Mouse (Mus musculus) neural tube, embryonic 11.5 days (tissue): Measurements from ENCODE around the gene Serpina3k. TPM values are rescaled to one million over a fixed set of nuclear protein-coding genes. Genes with fewer than 3 reads are reported as not detected.
"Not testable (repeated sequence)": the region's sequence is repeated elsewhere in the genome, so short reads cannot be mapped to it uniquely, and the experiment has no call there.

Experiments used
- ATAC-seq: fragments of 200-750 bp; cut with Nextera tagmentation; 2 replicates; pipeline ENCODE4 v1.8.0; 2017; ENCODE audit warnings: moderate number of reproducible peaks, mild to moderate bottlenecking, moderate TSS enrichment, moderate library complexity; ENCODE audit not compliant: insufficient read depth, low FRiP score, low TSS enrichment
- DNase-seq: peaks from one replicate; pipeline ENCODE4 v3.0.0-alpha.2; 2015; ENCODE audit warnings: low spot score
- H3K27ac ChIP-seq: fragments of 300-500 bp; sonication (generic); 2 replicates; pipeline ENCODE4 v1.5.1; 2014; ENCODE audit warnings: low read depth, mild to moderate bottlenecking, low read length
- H3K27me3 ChIP-seq: fragments of 300-500 bp; sonication (generic); 2 replicates; pipeline ENCODE4 v1.6.1; 2014; ENCODE audit warnings: mild to moderate bottlenecking, low read length, mixed read lengths; ENCODE audit not compliant: control insufficient read depth, insufficient read depth
- H3K36me3 ChIP-seq: fragments of 300-500 bp; sonication (generic); 2 replicates; pipeline ENCODE4 v1.6.1; 2014; ENCODE audit warnings: mild to moderate bottlenecking, low read length, moderate library complexity, mixed read lengths; ENCODE audit not compliant: control insufficient read depth, insufficient read depth
- H3K4me1 ChIP-seq: fragments of 300-500 bp; sonication (generic); 2 replicates; pipeline ENCODE4 v1.6.1; 2014; ENCODE audit warnings: low read length, mixed read lengths; ENCODE audit not compliant: control insufficient read depth, insufficient read depth
- H3K4me2 ChIP-seq: fragments of 300-500 bp; sonication (generic); 2 replicates; pipeline ENCODE4 v1.6.1; 2014; ENCODE audit warnings: low read depth, mild to moderate bottlenecking, moderate library complexity
- H3K4me3 ChIP-seq: fragments of 300-500 bp; sonication (generic); 2 replicates; pipeline ENCODE4 v1.5.1; 2014; ENCODE audit warnings: low read depth, low read length
- H3K9ac ChIP-seq: fragments of 300-500 bp; sonication (generic); 2 replicates; pipeline ENCODE4 v1.6.1; 2014; ENCODE audit warnings: mild to moderate bottlenecking, low read length
- H3K9me3 ChIP-seq: fragments of 300-500 bp; sonication (generic); 2 replicates; pipeline ENCODE4 v1.6.1; 2016; ENCODE audit warnings: low read length; ENCODE audit not compliant: control insufficient read depth
- WGBS: fragments of 180-500 bp; shearing (Covaris S2); extraction: QIAGEN DNeasy Blood & Tissue Kit; methylation state at CpG from one replicate; pipeline ENCODE4 v1.1.7; 2014; 5-methylcytosine and 5-hydroxymethylcytosine counted together
- polyA plus RNA-seq: library from polyadenylated mRNA; unstranded; fragments of >200 nt; fragmentation: Nextera tagmentation; extraction: Ambion mirVana; gene quantifications from 2 replicates; pipeline ENCODE4 v1.2.1, GENCODE M21; 2014

Gene Serpina3k
- polyA plus RNA-seq, result not detected in 2 replicates

- H3K9me3 ChIP-seq, H3K4me3 ChIP-seq, H3K4me1 ChIP-seq, DNase-seq, H3K4me2 ChIP-seq, H3K9ac ChIP-seq, H3K36me3 ChIP-seq, H3K27ac ChIP-seq, H3K27me3 ChIP-seq, ATAC-seq: not testable (repeated sequence)
- WGBS, result 89% methylated on average over 3 of the region's 3 CpGs
These were observed at the start of gene Serpina3k, which contains the start of gene Serpina3m for GRCm38 (mm10) chr12:104338226-104338625. Gene Serpina3k, plus strand, starts transcription at chr12:104338486. Gene Serpina3m, plus strand, starts transcription at chr12:104338486.

- H3K27me3 ChIP-seq, result no peaks in the 10 kb centered on the region
- ATAC-seq, result no peak
- WGBS, result 60% methylated on average over 4 of the region's 4 CpGs
These were observed 48.4 kb upstream of the Serpina3k start for GRCm38 (mm10) chr12:104289872-104290271.

DNA sequence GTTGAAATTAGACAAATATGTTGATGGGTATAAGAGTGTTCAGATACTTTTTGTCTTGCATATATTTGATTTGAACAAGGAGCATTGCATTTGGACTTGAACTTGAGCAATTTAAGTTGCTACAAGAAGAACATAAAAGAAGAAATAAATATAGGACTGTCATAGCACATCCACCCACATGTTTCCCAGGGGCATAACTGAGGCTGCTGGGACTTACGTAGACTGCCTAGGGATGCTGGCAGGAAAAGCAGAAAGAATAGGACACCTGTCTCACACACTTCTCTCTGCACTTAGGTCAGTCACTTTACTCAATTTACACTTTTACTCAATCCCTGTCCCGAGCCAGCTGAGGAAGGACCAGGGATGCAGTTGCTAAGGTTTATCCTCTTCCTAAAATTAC, 44.3 kb upstream of the Serpina3k start:
- DNase-seq (no peak), ATAC-seq (no peak)
- Histone ChIP-seq H3K36me3 (no peaks in the 10 kb centered on the region), H3K27me3 (no peaks in the 10 kb centered on the region), H3K9ac (no peak overlapping the region), H3K27ac (no peak overlapping the region), H3K4me3 (no peak overlapping the region), H3K4me2 (no peak overlapping the region), H3K4me1 (no peaks in the 10 kb centered on the region), H3K9me3 (no peaks in the 10 kb centered on the region)
- WGBS, result 79% methylated on average over 2 of the region's 2 CpGs

More at GRCm38 (mm10) chr12:104289872-104290271, 48.4 kb upstream of the Serpina3k start:
- Histone ChIP-seq H3K4me2 (no peak overlapping the region), H3K4me3 (no peak overlapping the region), H3K9me3 (no peaks in the 10 kb centered on the region), H3K4me1 (no peaks in the 10 kb centered on the region), H3K36me3 (no peaks in the 10 kb centered on the region), H3K9ac (no peak overlapping the region), H3K27ac (no peak overlapping the region)
- no peak for DNase-seq

DNA sequence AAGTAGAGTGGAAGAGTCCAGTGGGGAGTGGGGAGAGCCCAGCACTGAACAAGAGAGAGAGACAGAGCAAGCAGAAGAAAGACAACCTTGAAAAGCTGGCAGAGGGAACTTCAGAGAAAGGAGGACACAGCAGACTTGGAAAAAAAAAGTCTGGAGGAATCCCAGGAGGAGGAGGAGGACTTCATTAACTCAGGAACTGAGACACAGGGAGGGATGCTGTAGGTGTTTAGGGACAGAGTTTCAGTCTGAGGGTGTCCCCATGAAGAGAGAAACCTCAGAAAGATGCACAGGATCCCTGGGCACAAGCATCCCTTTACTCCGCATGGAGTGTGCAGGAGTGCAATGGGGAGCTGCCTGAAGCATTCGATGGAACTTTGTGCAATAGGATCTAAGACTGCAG, 40.2 kb upstream of the Serpina3k start:
- H3K36me3 ChIP-seq, result no peaks in the 10 kb centered on the region
- ATAC-seq, result no peak
- no peak overlapping the region for H3K27ac ChIP-seq
- DNase-seq, result no peak
- H3K4me2 ChIP-seq, result no peak overlapping the region
- no peak overlapping the region for H3K4me3 ChIP-seq
- H3K4me1 ChIP-seq, result no peaks in the 10 kb centered on the region
- no peaks in the 10 kb centered on the region for H3K9me3 ChIP-seq
- H3K27me3 ChIP-seq, result no peaks in the 10 kb centered on the region
- no peak overlapping the region for H3K9ac ChIP-seq
- WGBS, result 91% methylated on average over 2 of the region's 2 CpGs

DNA sequence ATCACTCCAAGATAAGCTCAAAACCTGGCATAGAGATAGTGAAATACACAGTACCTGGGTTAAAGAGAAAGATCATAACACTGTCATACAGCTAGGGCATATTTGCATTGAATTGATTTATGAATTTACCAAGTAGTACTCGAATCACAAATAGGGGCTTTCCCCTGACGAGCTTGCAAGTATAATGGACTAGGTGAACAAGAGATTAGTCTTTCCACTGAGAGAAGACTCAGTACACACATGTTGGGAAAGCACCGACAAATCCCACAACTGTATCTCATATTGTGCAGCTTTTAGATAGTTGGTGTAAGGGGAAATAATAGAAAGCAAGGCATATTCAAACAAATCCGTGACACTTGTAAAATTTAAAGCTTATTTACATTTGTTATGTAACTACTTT, 32.3 kb upstream of the Serpina3k start:
- 85% methylated on average over 4 of the region's 4 CpGs for WGBS
- no peak for ATAC-seq
- DNase-seq, result no peak
- H3K4me3 ChIP-seq, result no peak overlapping the region
- H3K27ac ChIP-seq, result no peak overlapping the region
- H3K27me3 ChIP-seq, result no peaks in the 10 kb centered on the region
- no peak overlapping the region for H3K4me2 ChIP-seq
- no peaks in the 10 kb centered on the region for H3K36me3 ChIP-seq
- no peak overlapping the region for H3K9ac ChIP-seq
- H3K9me3 ChIP-seq, result no peaks in the 10 kb centered on the region
- H3K4me1 ChIP-seq, result no peaks in the 10 kb centered on the region

GRCm38 (mm10) chr12:104314253-104314652, 24.0 kb upstream of the Serpina3k start, which contains the start of gene Serpina3j:
Gene Serpina3j, plus strand, starts transcription at chr12:104314553.
- Histone ChIP-seq H3K27ac (no peak within 1 kb of the TSS), H3K9me3 (peaks cover 2% of the 10 kb centered on the region; the same call in 1 of the 2 replicates), H3K9ac (no peak within 1 kb of the TSS), H3K4me3 (no peak within 1 kb of the TSS), H3K27me3 (no peaks in the 10 kb centered on the region), H3K4me2 (no peak within 1 kb of the TSS), H3K36me3 (no peaks in the 10 kb centered on the region), H3K4me1 (no peaks in the 10 kb centered on the region)
- WGBS, result 85% methylated on average over 1 of the region's 1 CpGs
- ATAC-seq, result no peak
- DNase-seq, result no peak

DNA sequence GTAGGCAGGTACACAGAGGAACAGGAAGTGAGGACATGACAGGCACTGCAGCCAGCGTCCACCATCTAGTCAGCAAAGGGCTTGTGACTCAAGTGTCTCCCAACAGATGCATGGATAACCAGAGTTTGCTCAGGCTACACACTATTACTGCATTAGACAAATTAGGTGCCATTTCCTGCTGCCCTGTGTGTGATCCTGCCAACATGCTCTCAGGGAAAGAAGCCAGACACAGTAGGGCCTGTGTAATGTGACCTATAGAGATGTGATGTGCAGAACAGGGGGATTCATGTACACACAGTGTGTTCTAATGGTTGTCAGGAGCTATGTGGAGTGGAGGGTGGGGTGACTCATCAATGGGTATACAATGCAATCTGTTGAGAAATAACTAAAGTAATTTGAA, 15.8 kb upstream of the Serpina3k start:
- ATAC-seq, result no peak
- WGBS, result 64% methylated on average over 1 of the region's 1 CpGs

GRCm38 (mm10) chr12:104331701-104332100, 6.6 kb upstream of the Serpina3k start:
- no peaks in the 10 kb centered on the region for H3K36me3 ChIP-seq
- no peak overlapping the region for H3K27ac ChIP-seq
- no peak for DNase-seq
- H3K4me3 ChIP-seq, result no peak overlapping the region
- H3K9ac ChIP-seq, result no peak overlapping the region
- H3K4me2 ChIP-seq, result no peak overlapping the region
- no peak for ATAC-seq
- 35% methylated on average over 1 of the region's 1 CpGs for WGBS
- no peaks in the 10 kb centered on the region for H3K27me3 ChIP-seq
- no peaks in the 10 kb centered on the region for H3K4me1 ChIP-seq
- no peaks in the 10 kb centered on the region for H3K9me3 ChIP-seq

More for the DNA sequence above, 15.8 kb upstream of the Serpina3k start:
- Histone ChIP-seq H3K4me1 (no peaks in the 10 kb centered on the region), H3K36me3 (no peaks in the 10 kb centered on the region), H3K4me3 (no peak overlapping the region), H3K27ac (no peak overlapping the region), H3K27me3 (no peaks in the 10 kb centered on the region), H3K4me2 (no peak overlapping the region), H3K9ac (no peak overlapping the region), H3K9me3 (no peaks in the 10 kb centered on the region)
- no peak for DNase-seq

DNA sequence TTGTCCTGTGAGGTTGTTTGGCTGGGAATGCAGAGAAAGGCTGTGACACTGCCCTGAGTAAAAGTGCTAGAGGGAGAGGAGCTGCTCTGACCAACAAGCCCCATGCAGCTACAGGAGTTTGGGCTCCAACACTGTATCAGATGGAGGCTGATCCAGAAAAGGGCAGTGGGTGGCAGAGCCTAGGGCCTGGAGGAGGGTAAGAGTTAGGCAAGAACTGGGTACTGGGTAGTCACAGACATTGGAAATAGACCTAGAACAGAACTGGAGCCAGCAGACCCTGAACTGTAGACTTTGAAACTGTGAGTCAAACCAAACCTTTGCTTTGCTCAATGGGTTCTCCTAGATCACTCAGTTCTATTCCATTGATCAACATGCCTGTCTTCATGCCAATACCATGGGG, 1.4 kb upstream of the Serpina3k start:
- not testable (repeated sequence) for H3K4me3 ChIP-seq, H3K4me2 ChIP-seq, ATAC-seq

More for the DNA sequence above, 1.4 kb upstream of the Serpina3k start:
- H3K4me1 ChIP-seq, H3K9me3 ChIP-seq, H3K36me3 ChIP-seq, H3K9ac ChIP-seq, H3K27ac ChIP-seq, H3K27me3 ChIP-seq, DNase-seq: not testable (repeated sequence)
